Mouse (Mus musculus): Measurements from ENCODE around the gene Madd.
A peak's percentile ranks its signal among the peaks of the same experiment; 100 is the strongest.

Madd gene

GRCm38 (mm10) chr2:91175490-91175889, 8.1 kb downstream of the Madd start:
- no peak for DNase-seq (ENCODE audit: low read depth, low spot score)

DNA sequence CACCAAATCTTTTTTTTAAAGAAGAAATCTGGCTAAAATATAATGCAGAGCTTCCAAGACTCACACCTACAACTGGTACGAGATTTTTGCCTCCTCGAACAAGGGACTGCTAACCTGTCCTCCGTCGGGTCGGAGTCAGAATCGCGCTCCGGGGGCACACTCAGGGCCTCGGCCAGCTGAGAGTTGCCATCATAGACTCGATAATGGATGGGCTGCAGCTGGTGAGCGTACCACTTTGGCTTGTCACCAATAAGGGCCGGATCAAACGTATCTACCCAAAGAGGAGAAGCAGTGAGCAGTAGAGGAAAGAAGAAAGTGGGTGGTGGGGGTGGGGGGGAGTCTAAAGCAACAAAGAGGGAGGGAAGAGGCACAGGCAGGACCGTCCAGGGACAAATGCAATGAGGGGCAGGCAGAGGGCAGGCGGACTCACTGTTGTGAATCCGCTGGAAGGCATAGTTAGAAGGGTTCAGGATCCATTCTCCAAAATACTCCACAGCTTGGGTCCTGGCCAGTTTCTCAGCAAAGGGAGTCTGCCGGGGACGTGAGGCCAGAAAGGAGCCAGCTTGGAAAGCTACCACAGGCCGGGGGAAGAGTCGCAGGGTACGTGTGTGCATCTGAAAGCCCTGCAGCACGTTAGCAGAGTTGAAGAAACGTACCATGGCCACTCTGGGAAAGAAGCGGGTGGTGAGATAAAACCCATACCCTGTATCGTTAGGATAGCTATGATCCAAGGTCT, 13.9 kb downstream of the Madd start:
- no peak for DNase-seq (ENCODE audit: low read depth, low spot score)

DNA sequence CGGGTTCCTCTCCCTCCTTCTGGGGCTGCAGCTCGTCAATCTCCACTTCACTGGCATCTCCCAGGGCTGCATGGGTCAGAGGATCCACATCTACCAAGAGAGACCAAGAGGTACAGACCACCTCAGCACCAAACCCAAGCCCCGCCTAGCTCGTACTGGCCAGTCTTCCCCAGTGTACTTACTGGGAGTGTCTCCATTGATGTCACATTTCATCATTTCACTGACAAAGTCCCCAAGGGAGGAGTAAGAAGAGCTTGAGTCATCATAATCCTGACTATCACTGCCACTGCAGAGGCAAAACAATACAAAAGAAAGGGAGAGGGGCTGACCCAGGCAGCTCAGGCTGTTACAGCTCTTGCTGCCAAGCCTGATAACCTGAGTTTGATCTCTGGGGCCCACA, 16.0 kb downstream of the Madd start:
- peak; percentile 45 for DNase-seq (ENCODE audit: low read depth, low spot score)

GRCm38 (mm10) chr2:91164991-91165390, 18.6 kb downstream of the Madd start:
- no peak for DNase-seq (ENCODE audit: low read depth, low spot score)

- DNase-seq (ENCODE audit: low read depth, low spot score) = no peak
Observed at GRCm38 (mm10) chr2:91163532-91163931, 20.1 kb downstream of the Madd start.

DNA sequence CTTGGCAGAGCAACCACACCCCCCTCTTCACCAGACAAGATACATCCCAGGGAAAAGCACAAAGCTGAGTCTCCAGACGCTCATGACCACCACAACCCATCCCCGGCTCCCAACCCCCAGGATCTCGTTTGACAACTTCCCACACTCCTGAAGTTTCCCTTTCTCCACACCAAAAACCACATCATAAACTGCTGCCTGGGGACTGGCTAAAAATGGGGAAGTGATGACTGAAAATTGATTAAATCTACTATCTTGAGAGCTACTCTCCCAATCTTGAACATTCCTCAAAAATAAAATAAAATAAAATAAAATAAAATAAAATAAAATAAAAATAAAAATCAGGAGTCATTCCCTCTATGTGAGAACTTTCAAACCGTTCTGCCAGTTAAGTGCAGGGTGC, 20.7 kb downstream of the Madd start:
- DNase-seq (ENCODE audit: low read depth, low spot score) = no peak

DNA sequence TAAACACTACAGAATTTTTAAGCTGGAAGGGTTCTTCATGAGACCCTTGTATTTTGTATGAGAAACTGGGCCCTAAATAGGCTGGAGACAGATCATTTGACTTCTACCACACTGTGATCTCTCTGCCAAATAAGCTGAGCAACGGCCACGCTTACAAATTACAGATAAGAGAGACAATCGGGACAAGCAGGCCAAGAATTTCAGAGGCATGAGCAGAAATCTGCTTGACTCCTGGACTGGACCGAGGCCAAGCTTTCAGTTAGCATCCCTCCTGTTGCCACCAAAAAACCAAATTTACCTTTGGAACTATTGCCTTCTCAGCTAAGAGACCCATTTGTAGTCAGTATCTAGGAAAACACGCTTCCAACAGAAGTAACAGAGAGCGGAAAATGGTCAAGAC, 23.0 kb downstream of the Madd start:
- DNase-seq (ENCODE audit: low read depth, low spot score) = no peak

- peak; percentile 21 for DNase-seq (ENCODE audit: low read depth, low spot score)
Observed at GRCm38 (mm10) chr2:91157002-91157752, 26.5 kb downstream of the Madd start.

- DNase-seq (ENCODE audit: low read depth, low spot score) = no peak
Observed at GRCm38 (mm10) chr2:91154091-91154490, 29.5 kb downstream of the Madd start.

- no peak for DNase-seq (ENCODE audit: low read depth, low spot score)
Observed at GRCm38 (mm10) chr2:91152885-91153377, 30.7 kb downstream of the Madd start.

DNA sequence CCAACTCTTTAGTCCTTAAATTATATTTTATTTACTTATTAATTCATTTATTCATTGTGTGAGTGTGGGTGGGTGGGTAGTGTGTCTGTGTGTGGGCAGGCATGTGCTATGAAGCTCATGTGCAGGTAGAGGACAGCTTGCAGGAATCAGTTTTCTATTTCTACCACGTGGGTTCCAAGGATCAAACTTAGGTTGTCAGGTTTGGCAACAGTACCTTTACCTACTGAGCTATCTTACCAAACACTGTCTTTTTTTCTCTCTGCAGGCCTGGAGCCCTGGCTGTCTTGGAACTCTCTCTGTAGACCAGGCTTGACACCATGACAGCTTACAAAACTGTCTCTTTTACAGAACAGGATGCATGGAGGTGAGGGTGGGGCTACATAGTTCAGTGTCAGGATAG, 32.3 kb downstream of the Madd start:
- no peak for DNase-seq (ENCODE audit: low read depth, low spot score)

- no peak for DNase-seq (ENCODE audit: low read depth, low spot score)
Observed at GRCm38 (mm10) chr2:91148101-91148500, 35.5 kb downstream of the Madd start.

DNA sequence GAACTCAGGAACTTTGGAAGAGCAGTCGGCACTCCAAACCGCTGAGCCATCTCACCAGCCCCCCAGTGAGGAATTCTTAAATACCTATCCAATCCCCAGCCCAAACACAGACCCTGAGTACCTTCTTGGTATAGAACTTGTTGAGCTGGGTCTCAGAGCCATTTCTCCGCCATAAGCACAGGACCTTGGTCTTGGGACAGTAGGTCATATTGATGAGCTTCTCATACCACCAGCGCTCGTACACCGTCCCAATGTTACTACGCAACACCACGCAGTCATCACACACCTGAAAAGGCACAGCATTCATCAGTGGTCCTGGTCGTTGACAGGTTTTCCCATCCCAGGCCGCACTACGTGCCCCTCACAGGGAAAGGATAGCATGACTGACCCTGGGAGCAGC, 40.2 kb downstream of the Madd start:
- no peak for DNase-seq (ENCODE audit: low read depth, low spot score)

- no peak for DNase-seq (ENCODE audit: low read depth, low spot score)
Observed at GRCm38 (mm10) chr2:91142920-91143319, 40.7 kb downstream of the Madd start.

- DNase-seq (ENCODE audit: low read depth, low spot score) = no peak
Observed at GRCm38 (mm10) chr2:91139764-91140163, 43.9 kb downstream of the Madd start.

DNA sequence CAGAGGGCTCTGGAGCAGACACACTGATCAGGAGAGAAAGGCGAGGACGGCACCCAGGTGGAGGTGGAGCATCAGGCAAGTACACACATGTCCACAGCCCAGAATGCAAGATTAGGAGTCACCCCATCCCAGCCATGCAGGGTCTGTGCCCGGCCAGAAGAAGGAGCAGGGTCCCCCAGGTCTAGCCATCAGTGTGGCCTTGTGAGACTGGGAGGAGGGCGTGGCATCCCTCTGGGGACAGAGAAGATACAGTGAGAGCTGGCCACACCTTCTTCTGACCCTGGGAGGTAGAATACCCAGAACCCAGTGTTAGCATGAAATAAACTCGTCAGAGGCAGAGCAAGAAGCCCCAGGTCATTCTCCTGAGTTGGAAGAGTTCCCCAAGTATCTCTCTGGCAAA, 44.3 kb downstream of the Madd start:
- no peak for DNase-seq (ENCODE audit: low read depth, low spot score)

- DNase-seq (ENCODE audit: low read depth, low spot score) = no peak
Observed at GRCm38 (mm10) chr2:91137481-91137880, 46.2 kb downstream of the Madd start.

- DNase-seq (ENCODE audit: low read depth, low spot score) = no peak
Observed at GRCm38 (mm10) chr2:91136513-91137412, 46.9 kb downstream of the Madd start.

GRCm38 (mm10) chr2:91132035-91132434, 51.6 kb downstream of the Madd start:
- DNase-seq (ENCODE audit: low read depth, low spot score) = no peak

DNA sequence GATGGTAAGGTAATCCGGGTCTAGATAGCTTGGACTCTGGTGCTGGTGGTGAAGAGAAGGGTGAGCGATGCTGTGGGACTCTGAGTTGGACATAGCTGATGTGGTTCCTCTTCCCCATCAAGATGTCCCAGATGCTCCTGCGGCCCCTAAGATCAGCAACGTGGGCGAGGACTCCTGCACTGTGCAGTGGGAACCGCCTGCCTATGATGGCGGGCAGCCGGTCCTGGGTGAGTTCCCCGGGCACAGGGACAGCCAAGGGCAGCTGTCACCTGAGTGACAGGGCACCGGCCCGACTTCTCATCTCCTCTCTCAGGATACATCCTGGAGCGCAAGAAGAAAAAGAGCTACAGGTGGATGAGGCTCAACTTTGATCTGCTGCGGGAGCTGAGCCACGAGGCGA, 52.4 kb downstream of the Madd start:
- no peak for DNase-seq (ENCODE audit: low read depth, low spot score)

GRCm38 (mm10) chr2:91130126-91130525, 53.5 kb downstream of the Madd start:
- no peak for DNase-seq (ENCODE audit: low read depth, low spot score)

GRCm38 (mm10) chr2:91128761-91129160, 54.9 kb downstream of the Madd start:
- DNase-seq (ENCODE audit: low read depth, low spot score) = no peak

Data from 3T3-L1 (cell line).